Mouse (Mus musculus) embryonic facial prominence, embryonic 13.5 days (tissue): ENCODE measurements around the gene Esrra. TPM values are rescaled to one million over a fixed set of nuclear protein-coding genes. Genes with fewer than 3 reads are reported as not detected.
"Not testable (repeated sequence)": the region's sequence is repeated elsewhere in the genome, so short reads cannot be mapped to it uniquely, and the experiment has no call there.

ENCODE experiments used
- ATAC-seq: fragments of 200-750 bp; cut with Nextera tagmentation; 2 replicates; pipeline ENCODE4 v1.8.0; 2017; ENCODE audit warnings: low read depth; ENCODE audit not compliant: insufficient number of reproducible peaks, insufficient read depth, low FRiP score, low TSS enrichment
- H3K27ac ChIP-seq: fragments of 300-500 bp; sonication (generic); 2 replicates; pipeline ENCODE4 v1.5.1; 2015; ENCODE audit warnings: moderate library complexity, mild to moderate bottlenecking, inconsistent platforms
- H3K27me3 ChIP-seq: fragments of 300-500 bp; sonication (generic); 2 replicates; pipeline ENCODE4 v1.6.1; 2015; ENCODE audit warnings: mild to moderate bottlenecking, inconsistent platforms
- H3K36me3 ChIP-seq: fragments of 300-500 bp; sonication (generic); 2 replicates; pipeline ENCODE4 v1.6.1; 2015; ENCODE audit warnings: mild to moderate bottlenecking, inconsistent platforms
- H3K4me1 ChIP-seq: fragments of 300-500 bp; sonication (generic); 2 replicates; pipeline ENCODE4 v1.6.1; 2015; ENCODE audit warnings: inconsistent platforms
- H3K4me2 ChIP-seq: fragments of 300-500 bp; sonication (generic); 2 replicates; pipeline ENCODE4 v1.6.1; 2015; ENCODE audit warnings: moderate library complexity, mild to moderate bottlenecking, inconsistent platforms
- H3K4me3 ChIP-seq: fragments of 300-500 bp; sonication (generic); 2 replicates; pipeline ENCODE4 v1.5.1; 2015; ENCODE audit warnings: mild to moderate bottlenecking, inconsistent platforms
- H3K9ac ChIP-seq: fragments of 300-500 bp; sonication (generic); 2 replicates; pipeline ENCODE4 v1.6.1; 2015; ENCODE audit warnings: mild to moderate bottlenecking, inconsistent platforms
- H3K9me3 ChIP-seq: fragments of 300-500 bp; sonication (generic); 2 replicates; pipeline ENCODE4 v1.6.1; 2016; ENCODE audit warnings: inconsistent platforms
- WGBS: fragments of 180-500 bp; shearing (Covaris S2); methylation state at CpG from one replicate; pipeline ENCODE4 v1.1.7; 2015; ENCODE audit warnings: mixed read lengths; 5-methylcytosine and 5-hydroxymethylcytosine counted together
- polyA plus RNA-seq: library from polyadenylated mRNA; unstranded; fragments of >200 nt; fragmentation: Nextera tagmentation; extraction: Ambion mirVana; gene quantifications from 2 replicates; pipeline ENCODE4 v1.2.1, GENCODE M21; 2015

Gene Esrra
- polyA plus RNA-seq, 1 experiment from 2014 or later, result 9.5 TPM

DNA sequence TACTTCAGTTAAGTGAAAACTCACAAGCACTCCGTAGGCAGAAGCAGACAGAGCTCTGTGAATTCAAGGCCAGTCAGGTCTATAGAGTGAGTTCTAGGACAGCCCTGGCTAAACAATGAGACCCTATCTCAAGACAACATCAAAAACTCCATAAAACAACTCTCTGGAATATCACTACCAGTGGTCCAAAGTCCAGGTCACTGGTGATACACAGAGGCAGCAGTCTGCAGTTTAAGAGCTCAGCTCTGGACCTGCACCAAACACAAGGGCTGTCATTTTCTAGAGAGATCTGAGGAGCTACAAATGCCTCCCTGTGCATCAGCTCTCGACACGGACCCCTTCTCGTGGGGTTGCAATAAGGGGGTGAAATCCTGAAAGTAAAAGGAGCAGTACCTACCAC is 3.3 kb downstream of the Esrra start:
- ATAC-seq, result no peak
- peaks cover 11% of the 10 kb centered on the region for H3K27me3 ChIP-seq
- H3K36me3 ChIP-seq, result peaks cover 13% of the 10 kb centered on the region
- WGBS, result 87% methylated on average over 4 of the region's 4 CpGs
- H3K9ac ChIP-seq, result no peak overlapping the region
- H3K4me1 ChIP-seq, result peaks cover 23% of the 10 kb centered on the region
- H3K9me3 ChIP-seq, result no peaks in the 10 kb centered on the region
- no peak overlapping the region for H3K4me2 ChIP-seq
- H3K27ac ChIP-seq, result no peak overlapping the region
- H3K4me3 ChIP-seq, result no peak overlapping the region

DNA sequence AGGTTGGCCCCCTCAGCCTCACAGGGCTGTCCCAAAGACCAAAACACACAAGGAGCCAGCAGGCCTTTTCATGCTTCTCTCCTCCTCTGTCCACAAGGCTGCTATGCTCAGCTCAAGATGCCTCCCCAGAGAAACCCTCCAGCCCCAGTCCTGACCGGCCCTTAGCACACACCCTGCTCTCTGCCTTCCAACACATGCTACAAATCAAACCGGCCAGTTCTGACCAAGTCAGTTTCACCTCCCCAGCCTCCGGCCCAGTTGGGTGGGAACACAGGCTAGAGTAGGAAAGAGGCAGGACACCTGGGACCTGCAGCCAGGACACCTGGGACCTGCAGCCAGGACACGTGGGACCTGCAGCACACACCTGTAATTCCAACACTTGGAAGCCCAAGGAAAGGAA is 5.1 kb downstream of the Esrra start:
- H3K27me3 ChIP-seq, result no peaks in the 10 kb centered on the region
- WGBS, result 80% methylated on average over 4 of the region's 4 CpGs
- no peak overlapping the region for H3K9ac ChIP-seq

GRCm38 (mm10) chr19:6915276-6915675 is 6.3 kb downstream of the Esrra start:
- WGBS, result 79% methylated on average over 4 of the region's 4 CpGs
- no peak overlapping the region for H3K9ac ChIP-seq
- H3K36me3 ChIP-seq, result peaks cover 37% of the 10 kb centered on the region
- H3K27ac ChIP-seq, result no peak overlapping the region
- H3K4me2 ChIP-seq, result no peak overlapping the region
- H3K4me1 ChIP-seq, result peaks cover 17% of the 10 kb centered on the region
- no peaks in the 10 kb centered on the region for H3K27me3 ChIP-seq
- H3K9me3 ChIP-seq, result no peaks in the 10 kb centered on the region
- no peak for ATAC-seq
- H3K4me3 ChIP-seq, result no peak overlapping the region

More for the DNA sequence above, 5.1 kb downstream of the Esrra start:
- no peak for ATAC-seq
- H3K36me3 ChIP-seq, result peaks cover 31% of the 10 kb centered on the region
- no peak overlapping the region for H3K27ac ChIP-seq
- no peaks in the 10 kb centered on the region for H3K9me3 ChIP-seq
- no peak overlapping the region for H3K4me2 ChIP-seq
- H3K4me3 ChIP-seq, result no peak overlapping the region
- peaks cover 19% of the 10 kb centered on the region for H3K4me1 ChIP-seq

DNA sequence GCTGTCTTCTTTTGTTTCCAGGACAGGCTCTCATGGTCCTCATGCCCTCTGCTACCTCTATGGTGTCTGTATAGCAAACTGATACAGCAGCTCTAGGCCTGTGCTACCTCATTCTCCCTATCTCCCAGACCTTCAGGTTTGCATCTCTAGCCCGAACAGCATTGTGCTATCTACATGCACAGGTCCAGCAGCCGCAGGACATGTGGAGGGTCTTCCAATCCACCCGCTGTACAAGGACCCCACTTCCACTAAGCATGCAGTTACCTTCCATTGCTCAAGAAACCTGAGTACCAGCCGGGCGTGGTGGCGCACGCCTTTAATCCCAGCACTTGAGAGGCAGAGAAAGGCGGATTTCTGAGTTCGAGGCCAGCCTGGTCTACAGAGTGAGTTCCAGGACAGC is 7.1 kb downstream of the Esrra start:
- no peak for ATAC-seq
- peaks cover 37% of the 10 kb centered on the region for H3K36me3 ChIP-seq
- H3K27ac ChIP-seq, result no peak overlapping the region
- no peak overlapping the region for H3K9ac ChIP-seq
- no peak overlapping the region for H3K4me2 ChIP-seq
- peaks cover 10% of the 10 kb centered on the region for H3K4me1 ChIP-seq
- H3K27me3 ChIP-seq, result no peaks in the 10 kb centered on the region
- WGBS, result 86% methylated on average over 9 of the region's 9 CpGs
- H3K4me3 ChIP-seq, result no peak overlapping the region
- no peaks in the 10 kb centered on the region for H3K9me3 ChIP-seq

- H3K4me1 ChIP-seq, result peaks cover 10% of the 10 kb centered on the region
- ATAC-seq, result no peak
- 85% methylated on average over 11 of the region's 11 CpGs for WGBS
- no peak overlapping the region for H3K4me3 ChIP-seq
- peaks cover 37% of the 10 kb centered on the region for H3K36me3 ChIP-seq
- H3K27me3 ChIP-seq, result no peaks in the 10 kb centered on the region
- no peaks in the 10 kb centered on the region for H3K9me3 ChIP-seq
- no peak overlapping the region for H3K27ac ChIP-seq
- H3K4me2 ChIP-seq, result no peak overlapping the region
- no peak overlapping the region for H3K9ac ChIP-seq
Measured at GRCm38 (mm10) chr19:6913991-6914390, 7.6 kb downstream of the Esrra start.

DNA sequence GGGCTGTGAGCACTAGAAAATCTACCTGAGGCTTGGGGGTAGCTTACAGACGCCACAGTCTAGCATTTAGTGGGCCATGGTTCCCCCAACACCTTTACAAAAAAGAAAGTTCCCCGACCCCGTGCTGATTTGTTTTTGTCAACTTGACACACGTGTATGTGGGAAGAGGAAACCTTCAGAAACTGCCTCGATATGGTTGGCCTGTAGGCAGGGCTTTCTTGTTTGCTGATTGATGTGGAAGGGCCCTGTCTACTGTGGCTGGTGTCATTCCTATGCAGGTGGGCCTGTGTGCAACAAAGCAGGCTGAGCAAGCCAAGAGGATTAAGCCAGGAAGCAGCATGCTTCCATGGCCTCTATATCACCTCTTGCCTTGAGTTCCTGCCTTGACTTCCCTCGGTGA is 8.6 kb downstream of the Esrra start:
- peaks cover 18% of the 10 kb centered on the region for H3K4me1 ChIP-seq
- H3K27ac ChIP-seq, result no peak overlapping the region
- no peak overlapping the region for H3K4me2 ChIP-seq
- H3K9ac ChIP-seq, result no peak overlapping the region
- no peak overlapping the region for H3K4me3 ChIP-seq
- no peaks in the 10 kb centered on the region for H3K9me3 ChIP-seq
- H3K27me3 ChIP-seq, result no peaks in the 10 kb centered on the region
- peaks cover 37% of the 10 kb centered on the region for H3K36me3 ChIP-seq
- no peak for ATAC-seq
- WGBS, result 93% methylated on average over 6 of the region's 6 CpGs

- 92% methylated on average over 15 of the region's 15 CpGs for WGBS
- no peak overlapping the region for H3K4me3 ChIP-seq
- ATAC-seq, result no peak
Measured at GRCm38 (mm10) chr19:6912205-6912970, 9.2 kb downstream of the Esrra start.

DNA sequence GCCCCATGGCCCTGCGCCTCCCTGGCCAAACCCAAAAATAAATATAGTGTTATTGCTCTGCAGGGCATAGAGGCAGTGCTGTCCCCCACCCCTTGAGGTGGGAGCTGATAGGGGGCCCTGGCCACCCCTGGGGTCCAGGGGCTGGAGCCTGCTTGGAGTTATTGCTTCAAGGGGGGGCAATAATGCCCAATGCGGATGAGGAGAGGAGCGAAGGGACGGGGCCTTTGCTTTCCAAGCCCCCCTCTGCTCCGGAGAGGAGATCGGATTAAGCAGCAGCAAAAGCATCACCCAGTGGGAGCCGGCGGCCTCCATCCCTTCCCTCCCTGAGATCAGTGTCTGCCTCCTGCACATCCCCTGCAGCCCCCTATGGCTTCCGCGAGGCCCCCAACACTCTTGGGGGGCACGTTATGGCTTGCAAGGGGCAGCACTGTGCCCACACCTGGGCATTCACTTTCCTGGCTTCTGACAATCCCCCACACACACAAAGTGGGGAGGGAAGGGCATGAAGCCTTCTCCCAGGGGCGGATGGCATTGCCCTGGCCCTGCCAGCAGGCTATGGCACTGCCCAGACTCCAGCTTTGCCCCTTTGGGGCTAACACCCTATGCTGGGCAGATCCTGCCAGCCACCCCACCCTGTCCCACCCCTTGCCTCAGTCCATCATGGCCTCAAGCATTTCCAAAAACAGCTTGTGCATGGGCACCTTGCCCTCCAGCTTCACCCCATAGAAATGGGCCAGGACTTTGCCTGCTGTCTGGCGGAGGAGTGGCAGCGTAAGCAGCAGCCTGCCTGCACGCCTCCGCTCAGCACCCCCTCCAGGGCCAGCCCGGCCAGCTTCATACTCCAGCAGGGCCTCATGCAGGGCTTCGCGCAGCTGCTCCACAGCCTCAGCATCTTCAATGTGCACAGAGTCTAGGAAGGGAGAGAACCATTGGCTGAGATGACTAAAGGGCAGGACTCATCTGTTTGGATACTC is 10.2 kb downstream of the Esrra start:
- 87% methylated on average over 19 of the region's 19 CpGs for WGBS
- Histone ChIP-seq H3K4me2 (peak overlapping the region; percentile 81), H3K27me3 (no peaks in the 10 kb centered on the region), H3K27ac (peak overlapping the region; percentile 34; the same call in 1 of the 2 replicates), H3K4me1 (peaks cover 28% of the 10 kb centered on the region), H3K4me3 (peak overlapping the region; percentile 68), H3K9me3 (no peaks in the 10 kb centered on the region), H3K36me3 (peaks cover 49% of the 10 kb centered on the region), H3K9ac (peak overlapping the region; percentile 58)
- no peak for ATAC-seq

More at GRCm38 (mm10) chr19:6912205-6912970, 9.2 kb downstream of the Esrra start:
- no peak overlapping the region for H3K4me2 ChIP-seq
- H3K36me3 ChIP-seq, result peaks cover 39% of the 10 kb centered on the region
- no peaks in the 10 kb centered on the region for H3K27me3 ChIP-seq
- H3K9me3 ChIP-seq, result no peaks in the 10 kb centered on the region
- peaks cover 24% of the 10 kb centered on the region for H3K4me1 ChIP-seq
- no peak overlapping the region for H3K9ac ChIP-seq
- H3K27ac ChIP-seq, result no peak overlapping the region

GRCm38 (mm10) chr19:6910306-6910705 is 11.3 kb downstream of the Esrra start:
- not testable (repeated sequence) for H3K9me3 ChIP-seq, H3K27me3 ChIP-seq, ATAC-seq
- H3K36me3 ChIP-seq, result peaks cover 59% of the 10 kb centered on the region
- H3K4me1 ChIP-seq, result peaks cover 28% of the 10 kb centered on the region
- H3K4me3 ChIP-seq, result peak overlapping the region; percentile 68
- under 1% methylated on average over 30 of the region's 30 CpGs for WGBS
- H3K27ac ChIP-seq, result peak overlapping the region; percentile 99
- peak overlapping the region; percentile 78 for H3K9ac ChIP-seq
- H3K4me2 ChIP-seq, result peak overlapping the region; percentile 81

- Histone ChIP-seq H3K4me3 (peak within 1 kb of the TSS; percentile 68), H3K9ac (peak within 1 kb of the TSS; percentile 78), H3K9me3 (no peaks in the 10 kb centered on the region), H3K27me3 (no peaks in the 10 kb centered on the region), H3K27ac (peak within 1 kb of the TSS; percentile 99), H3K4me1 (peaks cover 28% of the 10 kb centered on the region), H3K36me3 (peaks cover 65% of the 10 kb centered on the region), H3K4me2 (peak within 1 kb of the TSS; percentile 81)
- WGBS, result under 1% methylated on average over 65 of the region's 65 CpGs
- ATAC-seq, result peak; percentile 89
Measured at GRCm38 (mm10) chr19:6909507-6910289, 11.9 kb downstream of the Esrra start, which contains the start of the genes Trmt112 and Prdx5. Gene Trmt112, plus strand, starts transcription at chr19:6909698. Gene Prdx5, minus strand, starts transcription at chr19:6910106.

- no peak for ATAC-seq
- H3K4me1 ChIP-seq, result peaks cover 28% of the 10 kb centered on the region
- peak overlapping the region; percentile 81 for H3K4me2 ChIP-seq
- WGBS, result 4% methylated on average over 11 of the region's 11 CpGs
- H3K4me3 ChIP-seq, result peak overlapping the region; percentile 68
- no peaks in the 10 kb centered on the region for H3K27me3 ChIP-seq
- no peaks in the 10 kb centered on the region for H3K9me3 ChIP-seq
- H3K36me3 ChIP-seq, result peaks cover 66% of the 10 kb centered on the region
- H3K9ac ChIP-seq, result peak overlapping the region; percentile 78
- H3K27ac ChIP-seq, result peak overlapping the region; percentile 99
Measured at GRCm38 (mm10) chr19:6909021-6909420, 12.6 kb downstream of the Esrra start.
